Mouse (Mus musculus): Measurements from ENCODE around the gene Catsperd. TPM values are rescaled to one million over a fixed set of nuclear protein-coding genes. Genes with fewer than 3 reads are reported as not detected.

The Catsperd gene
- total and polyA plus RNA-seq, 3 experiments: 0.46 to 1.1 TPM; not detected in 1

DNA sequence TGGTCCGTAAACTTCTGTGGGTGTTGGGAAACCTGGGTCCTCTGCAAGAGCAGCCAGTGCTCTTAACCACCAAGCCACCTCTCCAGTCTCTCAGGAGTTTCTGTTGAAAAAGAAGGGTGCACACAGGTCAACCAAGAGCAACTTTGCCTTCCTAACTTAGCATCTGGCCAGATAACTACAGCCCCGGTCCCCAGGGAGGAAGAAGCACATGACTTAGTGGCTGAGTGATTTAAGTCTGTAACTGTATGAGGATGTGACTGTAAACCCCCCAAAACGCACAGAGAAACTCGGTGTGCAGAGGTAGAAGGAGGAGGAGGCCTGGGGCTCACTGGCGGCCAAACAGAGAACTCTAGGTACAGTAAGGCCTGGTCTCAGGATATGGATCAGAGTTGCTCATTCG is 6.1 kb downstream of the Catsperd start:
- peaks cover 0 to 7% of the 10 kb centered on the region in 2 experiments; a peak in 2 of 4 replicates for H3K27me3 ChIP-seq (ENCODE audit: control insufficient read depth in 1 of 2, insufficient read depth in 2 of 2, low read length in 2 of 2)
- DNase-seq (ENCODE audit: low read depth, low spot score): no peak
- H3K79me2 ChIP-seq (ENCODE audit: control insufficient read depth, insufficient read depth, low read length, poor library complexity): peaks cover 7% of the 10 kb centered on the region
- peaks cover 0 to 2% of the 10 kb centered on the region in 2 experiments; a peak in 2 of 4 replicates for H3K36me3 ChIP-seq (ENCODE audit: control insufficient read depth in 1 of 2, insufficient read depth in 2 of 2, low read length in 2 of 2)
- no peak overlapping the region for H3K4me3 ChIP-seq (ENCODE audit: control insufficient read depth in 1 of 2, insufficient read depth in 1 of 2, low read depth in 2 of 2, low read length in 2 of 2)
- H3K9me3 ChIP-seq (replicated peaks; ENCODE audit: insufficient read depth, low read length): no peaks in the 10 kb centered on the region
- no peak overlapping the region for H3K9ac ChIP-seq (ENCODE audit: control insufficient read depth, low read depth, low read length, poor library complexity, severe bottlenecking)
- TF ChIP-seq TBP (IDR thresholded peaks at IDR 0.05; ENCODE audit: low read depth, low read length) (no peak), HCFC1 (IDR thresholded peaks at IDR 0.05; ENCODE audit: low read depth, low read length) (no peak), MEF2A (IDR thresholded peaks at IDR 0.05; ENCODE audit: extremely low read depth, insufficient replicate concordance, low read depth, low read length, poor library complexity, severe bottlenecking) (no peak), TAL1 (IDR thresholded peaks at IDR 0.05; ENCODE audit: low read length) (no peak), POLR2A (IDR thresholded peaks at IDR 0.05; ENCODE audit: control insufficient read depth in 1 of 2, insufficient read depth in 1 of 2, low read depth in 1 of 2, low read length in 2 of 2, poor library complexity in 1 of 2) (no peak), POLR2AphosphoS5 (IDR thresholded peaks at IDR 0.05; ENCODE audit: borderline replicate concordance, low read depth, low read length) (no peak), BHLHE40 (IDR thresholded peaks at IDR 0.05; ENCODE audit: borderline replicate concordance, low read depth, low read length) (no peak), USF2 (IDR thresholded peaks at IDR 0.05; ENCODE audit: borderline replicate concordance in 1 of 2, insufficient read depth in 1 of 2, low read depth in 1 of 2, low read length in 2 of 2) (no peak), ELF1 (IDR thresholded peaks at IDR 0.05; ENCODE audit: low read depth, low read length) (no peak), MYC (IDR thresholded peaks at IDR 0.05; ENCODE audit: low read depth, low read length) (no peak), CHD2 (IDR thresholded peaks at IDR 0.05; ENCODE audit: low read length) (no peak), MAFK (IDR thresholded peaks at IDR 0.05; ENCODE audit: borderline replicate concordance, low read depth, low read length) (no peak), KAT2A (conservative IDR thresholded peaks at IDR 0.05; ENCODE audit: low read depth, low read length) (no peak), MAX (IDR thresholded peaks at IDR 0.05; ENCODE audit: low read length) (no peak), CHD1 (IDR thresholded peaks at IDR 0.05; ENCODE audit: low read depth, low read length) (no peak)
- no peak overlapping the region for H3K27ac ChIP-seq (ENCODE audit: control insufficient read depth, low read depth, low read length)
- peaks cover 2 to 11% of the 10 kb centered on the region in 2 experiments; a peak in 3 of 4 replicates for H3K4me1 ChIP-seq (ENCODE audit: control insufficient read depth in 1 of 2, insufficient read depth in 2 of 2, low read length in 2 of 2)

DNA sequence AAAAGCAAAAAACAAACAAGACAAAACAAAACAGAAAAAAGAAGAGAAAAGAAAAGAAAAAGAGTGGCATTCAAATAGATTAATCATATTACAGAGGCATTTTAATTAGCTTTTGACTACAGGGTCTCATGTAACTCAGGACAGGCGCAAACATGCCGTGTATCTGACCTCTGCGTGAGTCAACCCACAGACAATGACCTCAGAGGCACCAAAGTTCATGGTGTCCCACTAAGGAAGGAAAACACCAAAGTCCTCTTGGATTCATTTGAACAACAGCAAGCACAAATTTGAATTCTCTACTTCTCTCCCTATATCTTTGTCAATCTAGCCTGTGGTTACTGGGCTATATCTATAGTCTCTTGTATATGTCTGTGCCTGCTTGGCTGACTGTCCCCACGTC is 15.3 kb downstream of the Catsperd start:
- Histone ChIP-seq H3K36me3 (ENCODE audit: control insufficient read depth in 1 of 2, insufficient read depth in 2 of 2, low read length in 2 of 2) (no peaks in the 10 kb centered on the region), H3K4me1 (ENCODE audit: control insufficient read depth in 1 of 2, insufficient read depth in 2 of 2, low read length in 2 of 2) (peaks cover 0 to 2% of the 10 kb centered on the region in 2 experiments; a peak in 1 of 4 replicates), H3K9me3 (replicated peaks; ENCODE audit: insufficient read depth, low read length) (no peaks in the 10 kb centered on the region), H3K79me2 (ENCODE audit: control insufficient read depth, insufficient read depth, low read length, poor library complexity) (no peaks in the 10 kb centered on the region), H3K27me3 (ENCODE audit: control insufficient read depth in 1 of 2, insufficient read depth in 2 of 2, low read length in 2 of 2) (peaks cover 0 to 6% of the 10 kb centered on the region in 2 experiments; a peak in 2 of 4 replicates), H3K9ac (ENCODE audit: control insufficient read depth, low read depth, low read length, poor library complexity, severe bottlenecking) (no peak overlapping the region), H3K27ac (ENCODE audit: control insufficient read depth, low read depth, low read length) (no peak overlapping the region), H3K4me3 (ENCODE audit: control insufficient read depth in 1 of 2, insufficient read depth in 1 of 2, low read depth in 2 of 2, low read length in 2 of 2) (no peak overlapping the region)
- TF ChIP-seq TCF12 (IDR thresholded peaks at IDR 0.05; ENCODE audit: low read depth, low read length) (no peak), EP300 (IDR thresholded peaks at IDR 0.05; ENCODE audit: low read depth in 1 of 2, low read length in 2 of 2) (no peak), TBP (IDR thresholded peaks at IDR 0.05; ENCODE audit: low read depth, low read length) (no peak), NRF1 (IDR thresholded peaks at IDR 0.05; ENCODE audit: insufficient read depth, low read depth, low read length, poor library complexity, severe bottlenecking) (no peak), MAFK (IDR thresholded peaks at IDR 0.05; ENCODE audit: borderline replicate concordance, low read depth, low read length) (no peak), UBTF (IDR thresholded peaks at IDR 0.05; ENCODE audit: borderline replicate concordance, insufficient read depth, low read depth, low read length) (no peak), BHLHE40 (IDR thresholded peaks at IDR 0.05; ENCODE audit: borderline replicate concordance, low read depth, low read length) (no peak), GABPA (IDR thresholded peaks at IDR 0.05; ENCODE audit: low read depth, low read length) (no peak), JUND (IDR thresholded peaks at IDR 0.05; ENCODE audit: low read depth, low read length) (no peak), CHD2 (IDR thresholded peaks at IDR 0.05; ENCODE audit: low read length) (no peak), ZNF384 (IDR thresholded peaks at IDR 0.05; ENCODE audit: low read depth, low read length) (no peak), USF1 (IDR thresholded peaks at IDR 0.05; ENCODE audit: low read depth, low read length) (no peak)
- no peak for DNase-seq (ENCODE audit: low read depth, low spot score)

All from MEL (cell line).